Mouse (Mus musculus): ENCODE measurements around the gene Sparcl1.

DNA sequence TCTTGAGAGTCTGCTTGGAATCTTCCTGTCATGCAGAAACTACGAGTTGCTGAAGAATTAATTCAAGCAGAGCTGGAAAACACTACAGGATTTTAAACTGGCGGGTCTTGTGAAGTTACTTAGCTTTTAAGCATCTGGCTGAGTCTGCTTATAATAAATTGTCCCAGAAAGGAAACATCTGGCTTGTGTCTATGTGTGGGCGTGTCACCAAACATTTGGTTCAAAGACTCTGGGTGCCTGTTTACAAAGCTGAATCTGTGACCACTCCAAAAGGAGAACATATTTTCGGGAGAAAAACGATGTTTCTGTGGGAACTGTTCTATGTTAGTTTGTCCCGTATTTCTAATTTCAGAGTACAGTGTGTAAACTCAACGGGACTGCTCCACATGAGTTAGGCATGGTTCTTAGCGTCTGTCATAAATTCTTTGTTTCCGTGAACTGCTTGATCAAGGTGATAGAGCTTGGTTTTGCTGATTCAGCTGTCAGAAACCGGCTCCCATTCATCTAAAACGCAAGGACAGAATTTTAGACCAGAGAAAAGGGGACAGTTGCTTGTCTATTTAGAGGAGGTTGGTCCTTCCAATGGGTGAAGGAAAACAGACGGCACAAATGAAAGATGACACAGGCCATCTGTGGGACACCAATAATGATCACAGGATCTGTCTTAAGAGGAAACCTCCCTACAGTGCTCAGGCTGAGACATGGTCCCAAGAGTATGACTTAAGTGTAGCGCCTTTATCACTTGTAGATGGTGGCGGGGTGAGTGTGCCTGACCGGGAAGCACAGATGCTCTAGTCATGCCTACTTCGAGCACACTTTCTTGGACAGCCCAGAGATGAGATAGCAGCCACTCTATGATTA, 17.2 kb downstream of the Sparcl1 start:
- TF ChIP-seq CTCF (IDR thresholded peaks at IDR 0.05) (no peak), EP300 (IDR thresholded peaks at IDR 0.05; ENCODE audit: insufficient read depth, low read depth, low read length) (no peak), POLR2A (IDR thresholded peaks at IDR 0.05; ENCODE audit: insufficient read depth, low read depth, low read length) (peak; percentile 36; the same call in 1 of the 2 replicates)
